Mouse (Mus musculus) retina, postnatal 1 day (tissue): ENCODE data around the gene Prdx2.

Experiments used
- DNase-seq: peaks from one replicate; pipeline ENCODE4 v3.0.0-alpha.2; 2012

Gene Prdx2

GRCm38 (mm10) chr8:84949753-84950152 is 19.6 kb upstream of the Prdx2 start:
- peak; percentile 18 for DNase-seq

- DNase-seq = peak; percentile 12
These were observed 16.7 kb upstream of the Prdx2 start for GRCm38 (mm10) chr8:84952612-84953255.

DNA sequence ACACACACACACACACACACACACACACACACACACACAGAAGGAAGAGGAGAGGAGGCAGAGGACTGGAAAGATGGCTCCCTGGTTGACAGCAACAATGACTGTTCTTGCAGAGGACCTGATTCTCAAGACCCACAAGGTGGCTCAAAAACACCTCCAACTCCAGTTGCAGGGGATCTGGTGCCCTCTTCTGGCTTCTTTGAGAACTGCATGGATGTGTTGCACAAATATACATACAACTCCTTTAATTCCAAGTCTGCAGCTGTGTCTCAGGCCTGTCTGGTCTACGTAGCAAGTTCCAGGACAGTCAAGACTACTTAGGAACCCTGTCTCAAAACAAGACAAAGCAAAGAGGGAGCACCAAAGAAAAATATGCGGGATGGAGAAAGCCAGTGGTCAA is 12.6 kb upstream of the Prdx2 start:
- DNase-seq = peak; percentile 88

DNA sequence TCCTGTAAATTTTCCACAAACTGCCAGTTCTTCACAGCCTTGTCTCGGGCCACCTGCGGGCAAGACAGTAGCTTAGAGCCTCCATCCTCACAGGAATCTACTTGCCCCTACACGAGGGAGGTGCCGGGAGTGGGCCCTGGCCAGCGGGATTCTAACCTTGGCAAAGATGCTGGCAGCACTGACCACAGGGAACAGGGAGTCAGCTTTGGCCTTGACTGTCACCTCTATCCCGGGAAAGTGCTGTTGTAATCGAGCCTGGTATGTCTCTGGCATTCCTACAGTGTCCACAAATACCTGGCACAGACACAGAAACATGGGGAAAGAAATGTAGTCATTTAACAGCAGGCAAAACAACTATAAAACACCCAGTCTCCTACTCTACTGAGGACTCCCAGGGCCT is 9.6 kb upstream of the Prdx2 start:
- DNase-seq = no peak

DNA sequence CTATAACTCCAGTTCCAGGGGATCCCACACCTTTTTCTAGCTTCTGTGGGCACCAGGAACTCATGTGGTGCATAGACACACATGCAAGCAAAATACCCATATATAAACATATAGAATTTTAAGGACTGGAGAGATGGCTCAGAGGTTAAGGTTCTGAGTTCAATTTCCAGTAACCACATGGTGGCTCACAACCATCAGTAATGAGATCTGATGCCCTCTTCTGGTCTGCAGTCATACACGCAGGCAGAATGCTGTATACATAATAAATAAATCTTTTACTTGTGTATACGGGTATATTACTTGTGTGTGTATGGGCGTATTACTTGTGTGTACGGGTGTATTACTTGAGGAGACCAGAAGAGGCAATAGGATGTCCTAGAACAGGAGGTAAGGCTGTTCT is 5.4 kb upstream of the Prdx2 start:
- no peak for DNase-seq

DNA sequence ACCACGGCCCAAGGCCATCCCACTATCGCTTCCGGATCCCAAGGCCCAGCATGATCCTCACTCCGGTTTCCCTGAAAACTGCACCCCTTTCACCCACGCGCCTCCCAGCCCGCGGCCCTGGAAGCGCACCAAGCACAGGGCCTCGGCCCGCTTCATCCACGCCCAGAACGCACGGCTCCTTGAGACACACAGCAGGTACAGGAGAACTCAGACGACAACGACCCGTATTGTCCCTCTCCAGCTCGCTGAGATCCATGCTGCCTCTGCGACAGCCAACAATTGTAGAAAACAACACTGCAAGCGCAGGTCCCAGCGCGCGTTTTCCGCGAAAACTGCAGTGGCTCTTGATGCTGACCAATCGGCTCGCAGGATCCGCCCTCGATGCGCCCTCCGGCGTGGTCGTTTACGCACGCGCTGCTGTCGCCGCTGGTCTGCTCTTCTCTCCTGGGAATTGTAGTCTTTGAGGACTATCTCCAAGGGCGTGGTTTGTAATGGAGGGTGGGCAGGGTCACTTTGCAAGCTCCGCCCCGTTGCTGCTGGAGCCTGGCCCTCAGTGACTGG is 3.6 kb upstream of the Prdx2 start:
- DNase-seq = peak; percentile 98

- DNase-seq = no peak
These were observed 2.8 kb upstream of the Prdx2 start for GRCm38 (mm10) chr8:84966603-84967002.

GRCm38 (mm10) chr8:84967532-84968304 is 1.7 kb upstream of the Prdx2 start:
- no peak for DNase-seq

GRCm38 (mm10) chr8:84968650-84969049 is 737 bp upstream of the Prdx2 start:
- peak; percentile 6 for DNase-seq

DNA sequence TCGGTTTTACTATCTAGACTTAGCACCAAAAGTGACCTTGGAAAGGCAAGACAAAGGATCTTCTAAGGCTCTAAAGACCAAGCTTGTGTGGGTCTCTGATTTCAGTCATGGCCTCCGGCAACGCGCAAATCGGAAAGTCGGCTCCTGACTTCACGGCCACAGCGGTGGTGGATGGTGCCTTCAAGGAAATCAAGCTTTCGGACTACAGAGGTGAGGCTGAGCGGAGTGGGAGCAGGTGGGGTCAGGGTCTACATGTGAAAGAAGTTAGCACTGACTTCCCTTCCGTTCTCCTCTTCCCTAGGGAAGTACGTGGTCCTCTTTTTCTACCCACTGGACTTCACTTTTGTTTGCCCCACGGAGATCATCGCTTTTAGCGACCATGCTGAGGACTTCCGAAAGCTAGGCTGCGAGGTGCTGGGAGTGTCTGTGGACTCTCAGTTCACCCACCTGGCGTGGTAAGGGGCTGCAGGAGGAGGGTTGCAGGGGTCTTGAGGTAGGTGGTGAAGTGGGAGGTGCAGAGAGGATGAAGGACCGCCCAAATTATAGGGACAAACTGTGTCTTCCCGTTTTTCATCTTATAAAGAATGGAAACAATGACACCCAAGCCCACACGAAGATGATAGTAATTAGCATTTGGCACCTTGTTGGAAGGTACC is 876 bp downstream of the Prdx2 start:
- no peak for DNase-seq

DNA sequence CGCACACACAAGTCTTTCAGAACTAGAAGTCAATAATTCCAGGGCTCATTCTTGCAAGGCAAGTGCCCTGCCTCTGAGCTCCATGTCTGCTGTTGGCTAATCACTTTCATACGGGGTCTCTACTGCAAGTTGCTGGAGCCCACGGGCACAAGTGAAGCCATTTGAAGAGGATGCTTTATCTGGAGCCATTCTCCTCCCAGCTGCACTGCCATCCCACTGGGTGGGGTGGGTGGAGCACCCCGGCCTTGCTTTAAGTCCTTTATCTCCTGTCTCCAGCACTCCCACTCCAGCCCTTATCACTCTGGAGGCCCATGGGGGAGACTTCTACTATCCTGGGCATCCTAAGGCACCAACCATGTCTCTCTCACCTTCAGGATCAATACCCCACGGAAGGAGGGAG is 1.5 kb downstream of the Prdx2 start:
- DNase-seq = no peak

GRCm38 (mm10) chr8:84973079-84973478 is 3.7 kb downstream of the Prdx2 start:
- DNase-seq = no peak

GRCm38 (mm10) chr8:84973803-84974542 is 4.6 kb downstream of the Prdx2 start:
- peak; percentile 84 for DNase-seq

GRCm38 (mm10) chr8:84974543-84975142 is 5.3 kb downstream of the Prdx2 start:
- no peak for DNase-seq

GRCm38 (mm10) chr8:84975434-84975833 is 6.0 kb downstream of the Prdx2 start:
- DNase-seq = peak; percentile 68

- peak; percentile 96 for DNase-seq
These were observed 6.8 kb downstream of the Prdx2 start for GRCm38 (mm10) chr8:84976031-84976762.

- DNase-seq = no peak
These were observed 7.5 kb downstream of the Prdx2 start for GRCm38 (mm10) chr8:84976763-84977434.

GRCm38 (mm10) chr8:84977435-84978247 is 8.3 kb downstream of the Prdx2 start:
- DNase-seq = peak; percentile 63

DNA sequence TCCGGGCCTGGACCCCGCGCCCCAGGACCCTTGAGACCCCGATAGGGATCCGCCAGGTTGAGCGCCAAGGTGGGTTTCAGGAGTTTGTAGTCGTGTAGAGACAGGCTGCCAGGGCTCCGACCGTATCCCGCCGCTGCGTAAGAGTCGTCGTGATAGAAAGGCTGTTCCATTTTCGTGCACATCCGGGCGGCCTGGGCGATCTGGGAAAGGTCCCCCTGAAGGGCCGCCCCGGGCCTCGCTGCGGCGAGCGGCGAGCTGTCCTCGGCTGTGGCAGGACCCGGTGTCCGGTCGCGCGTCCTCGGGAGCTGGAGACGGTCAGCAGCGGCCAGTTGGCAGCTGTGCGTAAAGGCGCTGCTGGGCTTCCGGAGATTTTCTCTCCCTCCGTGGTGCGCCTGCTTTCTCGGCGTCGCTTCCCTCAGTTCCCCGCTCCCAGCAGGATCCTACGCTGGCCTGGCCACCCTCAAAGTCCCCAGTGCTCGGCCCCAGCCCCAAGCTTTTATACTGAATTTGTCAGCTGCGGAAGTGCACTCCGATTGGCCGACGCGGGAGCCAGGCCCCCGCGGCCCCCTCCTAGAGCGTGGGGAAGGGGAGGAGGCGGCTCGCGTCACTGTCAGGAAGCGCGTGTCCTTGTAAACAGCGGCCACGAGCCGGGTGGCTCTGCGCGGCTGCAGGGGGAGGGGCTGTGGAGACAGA is 9.0 kb downstream of the Prdx2 start, which contains the start of gene Junb:
Gene Junb (minus strand): TSS at position 471 of the 693 bp plus-strand sequence.
- peak; percentile 97 for DNase-seq
